In the genomic region with DNA sequence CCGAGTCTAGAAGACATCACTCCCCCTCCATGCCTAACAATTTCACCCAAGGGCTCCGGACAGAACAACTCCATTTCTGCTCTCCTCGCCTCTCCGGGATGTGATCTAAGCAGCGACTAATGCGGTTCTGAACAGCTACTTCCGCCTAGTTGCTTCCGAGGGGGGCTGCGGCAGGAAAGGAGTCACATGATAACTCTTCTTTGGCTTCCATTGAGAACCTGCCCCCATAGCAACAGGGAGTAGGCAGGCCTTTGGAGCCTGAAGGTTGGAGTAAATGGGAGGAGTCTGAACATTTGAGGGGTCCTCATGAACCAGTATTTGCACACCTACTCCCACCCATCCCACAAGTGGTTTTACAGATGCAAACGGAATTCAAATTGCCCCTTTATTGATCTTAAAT, we compare ENCODE assay signal across 34 mouse cellular contexts.
"Had no signal": no experiment of that assay in that cellular context is flagged by ENCODE, and none has a peak within 500 bp of the region (broad histone marks: within the 10 kb centered on the region; RNA-seq: fewer than 3 reads in every experiment).

No protein-coding gene starts in this region.

- H3K36me3 ChIP-seq: heart, embryonic 12.5 days; heart, embryonic 13.5 days; heart, embryonic 15.5 days; hindbrain, embryonic 10.5 days; hindbrain, embryonic 12.5 days; hindbrain, embryonic 13.5 days; hindbrain, embryonic 15.5 days; intestine, embryonic 15.5 days; kidney, embryonic 15.5 days had no signal

- H3K9ac ChIP-seq: heart, embryonic 12.5 days; heart, embryonic 13.5 days; heart, embryonic 15.5 days; hindbrain, embryonic 12.5 days; hindbrain, embryonic 13.5 days; hindbrain, embryonic 14.5 days; hindbrain, embryonic 15.5 days; intestine, embryonic 15.5 days; kidney, embryonic 15.5 days had no signal

- H3K27ac ChIP-seq: heart, embryonic 13.5 days; heart, embryonic 15.5 days; hindbrain, embryonic 10.5 days; hindbrain, embryonic 12.5 days; hindbrain, embryonic 13.5 days; hindbrain, embryonic 14.5 days; hindbrain, embryonic 15.5 days; hindbrain, postnatal 0 days; intestine, embryonic 15.5 days; kidney, embryonic 15.5 days; kidney, postnatal 0 days; layer of hippocampus, adult 2 months; left cerebral cortex, adult 2 months had no signal

- DNase-seq: heart, postnatal 10 days; heart, postnatal 14 days; heart, postnatal 36 days; heart, postnatal 4 days; kidney, adult 11 months; kidney, adult 18-20 months; kidney, adult 2 months; kidney, adult 9 months; kidney, postnatal 10 days; kidney, postnatal 14 days; kidney, postnatal 25 days; kidney, postnatal 36 days; kidney, postnatal 4 days; layer of hippocampus, adult 9-11 months; layer of hippocampus, postnatal 36 days had no signal

- H3K9me3 ChIP-seq: intestine, embryonic 15.5 days had no signal

- H3K4me1 ChIP-seq: heart, embryonic 12.5 days; heart, embryonic 13.5 days; heart, embryonic 15.5 days; hindbrain, embryonic 10.5 days; hindbrain, embryonic 12.5 days; hindbrain, embryonic 13.5 days; hindbrain, embryonic 15.5 days; intestine, embryonic 15.5 days; kidney, embryonic 15.5 days had no signal

- H3K4me3 ChIP-seq: heart, embryonic 12.5 days; heart, embryonic 13.5 days; heart, embryonic 15.5 days; hindbrain, embryonic 10.5 days; hindbrain, embryonic 12.5 days; hindbrain, embryonic 13.5 days; hindbrain, embryonic 15.5 days; intestine, embryonic 15.5 days; kidney, embryonic 15.5 days; layer of hippocampus, adult 2 months; left cerebral cortex, adult 2 months had no signal

- H3K27me3 ChIP-seq: heart, embryonic 12.5 days; heart, embryonic 13.5 days; heart, embryonic 15.5 days; hindbrain, embryonic 12.5 days; hindbrain, embryonic 13.5 days; hindbrain, embryonic 15.5 days; intestine, embryonic 15.5 days; kidney, embryonic 15.5 days had no signal

- ATAC-seq: hindbrain, embryonic 16.5 days; hindbrain, postnatal 0 days; inflammation-experienced regulatory T-cells, adult 6 months; intestine, embryonic 15.5 days; intestine, embryonic 16.5 days; intestine, postnatal 0 days had no signal

- H3K4me2 ChIP-seq: heart, embryonic 11.5 days; heart, embryonic 12.5 days; heart, embryonic 13.5 days; heart, embryonic 15.5 days; hindbrain, embryonic 12.5 days; hindbrain, embryonic 13.5 days; hindbrain, embryonic 14.5 days; hindbrain, embryonic 15.5 days; intestine, embryonic 15.5 days; kidney, embryonic 15.5 days had no signal
